Mouse (Mus musculus): ENCODE measurements around the gene Prg2.

Gene Prg2

DNA sequence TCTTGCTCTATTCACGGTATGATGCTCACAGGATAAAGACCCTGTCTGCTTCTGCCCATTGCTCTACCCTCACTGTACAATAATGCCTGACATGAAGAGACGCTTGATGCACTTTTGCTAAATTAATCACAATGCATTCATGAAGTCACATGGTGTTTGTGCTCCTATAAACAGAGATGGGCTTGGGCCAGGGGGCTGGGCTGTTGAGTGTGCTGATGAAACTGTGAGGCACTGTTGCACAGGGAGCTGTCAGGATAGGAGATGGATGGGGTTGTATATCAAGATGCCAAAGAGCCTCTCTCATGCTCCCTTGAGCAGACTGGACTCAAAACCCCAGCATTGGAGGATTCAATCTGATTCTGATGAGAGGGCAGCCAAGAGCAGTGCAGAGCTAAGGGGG is 52.9 kb downstream of the Prg2 start:
- no peak for DNase-seq

Data from liver (tissue).